Mouse (Mus musculus) monocyte, adult 5-6 weeks (primary cell): Measurements from ENCODE around the gene Irf2bp2. TPM values are rescaled to one million over a fixed set of nuclear protein-coding genes. Genes with fewer than 3 reads are reported as not detected.

ENCODE experiments used
- ATAC-seq: fragments of 153-309, 156-312 bp; replicated peaks from 2 replicates; pipeline ENCODE4 v1.8.0; 2017; ENCODE audit warnings: mild to moderate bottlenecking; ENCODE audit not compliant: low TSS enrichment, insufficient number of reproducible peaks, severe bottlenecking, poor library complexity, low FRiP score
- total RNA-seq: library from RNA; stranded (forward); fragments of 200-1000, 200-491, 200-594 nt; gene quantifications from 3 replicates; pipeline ENCODE4 v1.2.3, GENCODE M21; 2017

Gene Irf2bp2
- total RNA-seq, 1 experiment from 2014 or later: 48.5 TPM

DNA sequence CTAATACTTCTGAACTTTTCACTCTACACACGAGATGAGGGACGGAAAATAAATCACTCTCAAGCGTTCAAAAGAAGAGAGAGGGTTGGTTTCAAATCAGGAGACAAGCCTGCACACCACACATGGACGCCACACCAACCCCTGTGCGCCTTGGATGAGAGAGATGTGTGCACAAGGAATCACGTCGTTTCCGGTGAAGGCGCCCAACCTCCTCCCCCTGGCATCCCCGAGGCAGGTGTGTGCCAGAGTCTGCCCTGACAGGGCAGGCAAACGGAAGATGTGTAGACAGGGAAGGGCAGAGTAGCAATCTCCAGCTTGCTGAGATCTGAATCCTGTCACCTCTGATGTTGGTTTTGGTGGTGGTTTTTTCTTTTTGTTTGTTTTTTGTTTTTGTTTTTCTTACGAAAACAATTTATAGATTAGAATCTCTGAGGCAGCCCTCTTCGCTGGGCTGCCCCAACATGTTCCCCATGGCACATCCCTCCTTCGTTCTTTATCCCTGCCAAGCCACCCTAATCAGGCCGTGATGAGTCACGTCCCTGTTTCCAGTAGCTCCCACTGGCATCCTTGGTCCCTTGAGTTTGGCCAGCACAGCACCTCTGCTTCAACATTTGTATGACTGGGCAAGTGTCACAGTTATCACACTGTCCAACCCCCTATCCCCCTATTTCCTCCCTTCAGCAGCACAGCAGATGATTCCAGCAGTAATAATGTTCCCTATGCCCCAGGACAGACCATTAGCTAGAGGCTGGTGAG lies 18.7 kb downstream of the Irf2bp2 start:
- no peak for ATAC-seq

DNA sequence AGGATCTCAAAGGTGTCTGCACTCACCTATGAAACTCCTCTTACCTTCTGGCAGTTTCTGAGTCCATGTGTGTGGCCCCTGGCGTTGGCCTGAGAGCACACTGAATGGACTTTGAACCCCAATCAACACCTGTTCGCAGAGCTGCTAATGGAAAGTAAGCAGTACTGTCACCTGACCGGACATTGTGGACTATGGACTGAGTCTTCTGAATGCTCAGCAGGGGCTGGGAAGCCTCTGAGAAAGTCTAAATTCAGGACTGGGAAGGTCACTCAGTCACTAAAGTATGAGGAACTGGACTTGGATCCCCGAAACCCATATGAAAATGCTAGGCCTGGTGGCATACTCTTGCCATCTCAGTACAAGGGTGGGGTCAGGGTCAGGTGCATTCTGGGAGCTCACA lies 19.9 kb downstream of the Irf2bp2 start:
- no peak for ATAC-seq

DNA sequence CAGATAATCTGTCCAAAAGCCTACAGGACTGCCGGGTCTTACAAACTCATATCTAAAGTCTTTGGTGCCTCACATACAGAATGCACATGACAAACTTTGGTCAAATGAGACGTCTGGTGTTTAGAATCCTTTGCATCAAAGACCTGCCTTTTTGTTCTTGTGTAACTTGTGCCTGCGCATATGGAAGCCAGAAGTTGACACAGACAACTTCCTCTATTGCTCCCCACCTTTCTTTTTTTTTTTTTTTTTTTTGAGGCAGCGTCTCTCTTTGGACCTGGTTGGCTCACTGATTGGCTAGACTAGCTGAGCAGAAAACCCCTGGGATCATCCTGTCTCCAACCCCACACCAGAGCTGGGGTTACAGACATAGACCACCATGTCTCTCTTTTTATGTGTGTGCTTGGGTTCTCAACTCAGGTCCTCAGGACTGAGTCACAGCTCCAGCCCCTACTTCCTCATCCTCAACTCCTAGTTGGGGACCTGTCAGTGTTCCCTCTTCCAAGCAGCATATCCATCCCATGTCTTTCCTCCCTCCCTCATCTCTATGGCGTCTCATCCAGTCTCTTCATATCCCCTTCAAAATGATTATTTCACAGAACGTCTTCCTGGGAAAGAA lies 20.6 kb downstream of the Irf2bp2 start:
- no peak for ATAC-seq

DNA sequence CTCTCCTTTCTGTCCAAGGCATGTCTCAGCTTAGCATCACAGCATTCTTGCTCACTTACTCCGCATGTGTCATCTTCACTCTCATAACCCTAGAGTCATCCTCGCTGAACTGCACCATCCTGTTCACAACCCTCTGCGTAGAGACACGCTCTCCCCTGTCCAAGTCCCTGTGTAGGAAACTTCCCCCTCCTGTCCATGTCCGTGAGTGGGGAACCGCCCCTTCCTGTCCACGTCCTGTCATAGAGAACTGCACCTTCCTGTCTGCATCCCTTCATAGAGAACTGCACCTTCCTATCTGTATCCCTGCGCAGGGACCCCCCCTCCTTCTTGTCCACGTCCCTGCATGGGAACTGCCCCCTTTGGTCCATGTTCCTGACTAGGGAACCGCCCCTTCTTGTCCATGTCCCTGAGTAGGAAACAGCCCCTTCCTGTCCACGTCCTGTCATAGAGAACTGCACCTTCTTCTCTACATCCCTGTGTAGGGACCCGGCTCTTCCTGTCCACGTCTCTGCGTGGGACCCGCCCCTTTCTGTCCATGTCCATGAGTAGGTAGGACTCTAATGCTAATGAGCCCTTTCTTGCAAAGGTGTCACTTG lies 22.6 kb downstream of the Irf2bp2 start:
- ATAC-seq: peak; percentile 51; the same call in 1 of the 2 replicates

DNA sequence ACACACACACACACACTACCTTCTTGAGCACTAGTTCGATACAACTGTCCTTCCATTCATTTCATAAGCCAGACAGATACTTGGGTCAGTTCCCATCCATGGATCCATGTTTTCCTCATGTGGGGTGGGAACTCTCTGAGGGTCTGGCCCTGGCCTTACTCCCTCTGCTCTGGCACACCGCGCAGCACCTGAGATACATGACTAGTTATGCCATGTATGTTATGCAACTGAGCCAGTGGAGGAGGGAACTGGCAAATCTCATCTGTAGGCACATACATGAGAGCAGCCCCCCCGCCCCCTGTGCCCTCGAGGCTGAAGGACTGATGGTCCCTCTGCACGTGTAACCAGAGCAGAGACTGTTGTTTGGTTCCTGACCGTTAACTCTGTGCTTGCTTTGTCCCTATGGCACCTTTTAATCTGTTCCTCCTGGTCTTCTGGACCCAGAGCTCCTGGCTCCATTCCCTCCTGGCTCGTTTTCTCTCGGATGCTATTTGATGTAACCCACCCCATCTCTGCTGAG lies 23.2 kb downstream of the Irf2bp2 start:
- ATAC-seq: no peak

DNA sequence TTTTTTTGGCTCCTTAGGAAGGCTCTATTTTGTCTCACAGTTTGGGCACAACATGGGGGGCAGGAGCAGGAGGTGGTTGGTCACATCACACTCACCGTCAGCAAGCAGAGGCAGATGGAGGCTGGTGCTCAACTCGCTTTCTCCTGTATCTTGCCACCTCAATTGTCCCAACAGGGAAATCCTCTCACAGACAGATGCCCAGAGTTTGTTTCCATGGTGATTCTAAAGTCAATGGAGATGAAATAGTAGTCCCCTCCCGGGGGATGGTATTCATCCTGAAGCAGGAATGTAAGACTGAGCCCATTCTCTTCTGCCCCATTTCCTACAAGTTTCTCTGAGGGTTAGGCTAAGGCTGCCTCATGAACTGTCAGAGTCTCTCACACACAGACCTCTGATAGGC lies 23.7 kb downstream of the Irf2bp2 start:
- no peak for ATAC-seq

DNA sequence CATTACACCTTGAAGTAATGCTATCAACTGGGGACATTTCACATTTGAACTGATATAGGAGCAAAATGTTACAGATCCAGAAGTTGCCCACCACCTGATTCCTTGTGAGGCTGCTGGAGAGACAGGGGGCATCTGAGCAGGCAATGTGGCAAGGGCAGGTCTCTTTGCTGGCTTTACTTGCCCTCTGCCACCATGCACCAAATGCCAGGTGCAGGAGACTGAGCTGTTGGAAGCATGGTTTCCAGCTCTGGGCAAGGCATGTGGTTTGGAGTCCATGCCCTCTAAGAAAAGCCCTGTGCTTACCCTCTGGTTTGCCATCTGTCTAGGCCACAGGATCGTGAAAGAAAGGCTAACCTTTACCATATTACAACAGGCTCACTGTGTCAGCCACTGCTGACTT lies 24.1 kb downstream of the Irf2bp2 start:
- no peak for ATAC-seq

DNA sequence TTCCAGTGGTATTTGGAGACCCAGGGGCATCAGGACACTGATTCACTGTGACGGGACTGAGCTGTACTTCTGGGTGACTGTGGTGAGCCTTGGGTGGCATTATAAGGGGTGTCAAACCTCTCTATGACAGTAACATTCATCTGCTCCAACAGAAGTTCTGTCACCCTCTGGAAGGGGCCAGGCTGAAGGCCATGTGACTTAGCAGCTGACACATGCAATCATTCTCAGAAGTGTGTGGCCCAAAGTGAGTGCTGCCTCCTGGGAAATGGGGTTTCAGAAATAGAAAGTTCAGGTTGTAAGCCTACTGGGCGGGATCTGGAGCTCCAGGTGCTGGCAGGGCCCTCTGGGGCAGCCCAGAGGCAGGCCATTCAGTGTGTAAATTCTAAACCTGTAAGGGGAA lies 26.1 kb downstream of the Irf2bp2 start:
- ATAC-seq: no peak

DNA sequence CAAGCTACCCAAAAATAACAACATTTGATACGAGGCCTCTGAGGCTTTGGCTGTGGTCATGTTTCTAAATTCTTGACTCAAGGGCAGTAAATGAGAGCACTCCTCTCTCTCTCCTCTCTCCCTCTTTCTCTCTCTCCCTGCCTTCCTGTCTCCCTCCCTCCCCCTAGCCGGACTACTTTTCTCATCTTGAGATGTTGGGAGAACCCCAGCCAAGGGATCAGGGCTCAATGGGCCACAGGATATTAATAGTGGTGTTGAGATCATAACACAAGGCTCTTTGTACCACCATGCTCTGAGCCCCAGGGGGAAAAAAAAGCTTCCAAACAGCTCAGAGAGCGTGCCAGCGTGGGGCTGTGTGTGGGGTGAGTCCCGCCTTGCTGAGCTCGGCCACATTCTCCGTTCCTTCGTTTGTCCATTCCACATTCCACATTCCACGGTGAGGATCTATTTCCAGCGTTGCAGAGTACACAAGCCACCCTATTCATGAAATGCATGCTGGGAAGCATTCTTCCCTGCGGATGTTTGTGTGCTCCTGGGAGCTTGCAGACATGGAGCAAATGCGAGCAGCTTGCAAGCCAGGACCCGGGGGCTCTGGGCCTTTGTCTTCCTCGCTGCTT lies 27.2 kb downstream of the Irf2bp2 start:
- no peak for ATAC-seq

DNA sequence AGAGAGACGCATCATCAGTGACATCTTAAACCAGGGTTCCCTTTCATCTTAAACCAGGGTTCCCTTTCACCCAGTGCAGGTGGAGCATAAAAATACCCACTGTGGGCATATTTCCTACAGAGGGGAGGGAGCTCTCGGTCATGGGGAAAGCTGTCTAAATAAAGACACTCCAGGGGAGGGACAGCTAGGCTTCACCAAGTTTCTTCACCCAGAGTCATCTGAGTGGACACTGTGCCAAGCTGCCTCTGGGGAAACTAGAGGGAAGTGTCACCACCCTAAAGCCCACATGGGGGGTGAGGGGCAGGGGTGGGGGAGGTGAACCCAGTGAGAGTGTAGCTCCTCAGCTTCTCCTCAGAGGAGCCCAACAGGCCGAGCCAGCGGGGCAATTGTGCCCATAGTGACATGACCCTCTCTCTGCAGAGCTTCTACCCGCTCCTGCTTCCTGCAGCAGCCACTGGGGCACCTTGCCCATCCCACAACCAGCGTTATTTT lies 27.8 kb downstream of the Irf2bp2 start:
- ATAC-seq: peak; percentile 52

DNA sequence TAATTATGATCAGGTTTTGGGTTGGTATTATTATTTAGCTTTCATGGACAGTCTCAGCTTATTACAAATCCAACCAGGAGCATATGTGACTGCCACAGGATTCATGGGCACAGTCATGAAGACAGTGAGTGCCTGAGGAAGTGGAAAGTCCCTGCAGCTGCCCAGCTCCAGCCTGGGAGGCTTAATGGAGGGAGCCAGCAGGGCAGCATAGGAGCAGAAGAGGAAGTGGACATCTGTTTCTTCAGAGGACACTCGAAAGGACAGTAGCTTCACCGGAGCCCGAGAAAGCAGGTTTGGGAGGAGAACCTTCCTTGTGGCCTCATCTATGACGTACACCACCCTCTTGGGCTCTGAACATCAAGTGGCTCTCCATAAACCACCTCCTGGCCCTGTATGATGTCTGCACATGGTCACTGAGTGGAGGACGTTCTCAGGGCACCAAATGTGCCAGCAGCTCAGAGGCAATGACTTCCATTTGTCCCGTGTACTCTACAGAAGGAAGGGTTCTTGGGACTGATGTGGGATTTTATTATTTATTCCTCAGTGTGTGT lies 28.5 kb downstream of the Irf2bp2 start:
- peak; percentile 66 for ATAC-seq

DNA sequence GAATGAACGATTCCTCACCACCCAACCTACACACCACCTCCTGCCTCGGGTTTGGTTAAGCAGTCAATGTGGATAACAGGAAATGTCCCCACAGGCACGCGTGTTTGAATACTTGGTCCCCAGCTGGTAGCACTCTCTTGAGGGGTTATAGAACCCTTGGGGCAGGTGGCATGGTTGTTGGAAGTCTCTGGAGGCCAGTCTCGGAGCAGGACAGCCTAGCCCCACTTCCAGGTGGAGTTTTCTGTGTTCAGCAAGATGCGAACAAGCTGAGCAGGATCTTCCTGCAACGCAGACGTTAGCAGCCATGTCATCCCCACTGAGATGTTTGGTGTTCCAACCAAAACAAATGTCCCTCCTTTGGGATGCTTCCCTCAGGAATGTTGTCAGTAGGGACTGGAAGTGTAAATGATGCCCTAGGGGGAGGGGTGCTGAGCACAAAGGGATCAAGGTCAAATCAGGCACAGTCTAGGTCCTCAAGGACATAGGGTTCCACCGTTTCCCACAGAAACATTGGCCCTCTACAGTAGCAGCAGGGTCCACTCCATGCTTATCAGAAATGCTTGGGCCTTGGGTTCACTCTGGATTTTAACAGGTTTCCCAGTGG lies 29.1 kb downstream of the Irf2bp2 start:
- ATAC-seq: no peak

DNA sequence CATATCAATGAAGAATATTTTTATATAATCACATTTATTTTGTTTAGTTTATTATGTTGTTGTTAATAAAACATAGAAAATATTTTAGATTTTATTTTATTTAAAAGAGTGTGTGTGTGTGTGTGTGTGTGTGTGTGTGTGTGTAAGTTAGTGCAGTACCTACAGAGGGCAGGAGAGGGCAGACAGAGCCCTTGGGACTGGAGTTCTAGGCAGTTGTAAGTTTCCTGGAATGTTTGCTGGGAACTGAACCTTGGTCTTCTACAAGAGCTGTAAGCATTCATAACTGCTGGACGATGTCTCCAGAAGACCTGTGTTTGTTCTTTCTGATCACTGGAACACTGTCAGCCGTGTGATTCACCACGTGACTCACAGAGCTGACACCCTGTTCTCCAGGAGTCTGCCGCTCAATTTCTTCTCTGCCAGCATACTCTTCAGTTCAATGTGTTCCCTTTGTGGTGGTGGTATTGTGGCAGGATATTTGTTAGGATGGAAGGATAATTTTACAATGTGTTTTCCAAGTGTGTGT lies 32.4 kb downstream of the Irf2bp2 start:
- no peak for ATAC-seq

DNA sequence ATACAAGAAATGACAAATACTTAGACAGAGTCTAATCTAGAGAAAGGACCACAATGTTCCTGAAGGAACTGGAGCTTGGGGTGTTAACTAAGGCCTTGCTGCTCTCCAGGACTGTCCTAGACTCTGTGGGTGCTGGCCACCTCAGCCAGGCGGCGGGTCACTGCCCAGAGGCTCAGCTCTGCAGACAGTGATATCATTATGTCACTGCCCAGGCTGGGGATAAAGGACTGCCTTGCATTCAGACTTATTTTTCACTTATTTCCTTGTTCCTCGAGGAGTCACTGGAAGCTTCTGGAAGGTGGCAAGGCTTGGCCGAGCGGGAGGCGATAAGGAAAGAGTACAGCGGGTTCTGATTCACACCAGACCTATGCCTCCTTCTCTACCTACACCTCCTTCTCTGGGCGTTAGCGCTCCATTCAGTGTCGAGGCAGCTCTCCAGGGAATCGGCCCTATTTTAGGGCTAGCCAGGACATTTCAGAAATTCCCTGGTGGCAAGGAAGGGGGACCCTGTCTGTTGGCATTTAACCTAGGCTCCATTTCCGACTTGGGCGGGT lies 35.3 kb downstream of the Irf2bp2 start:
- ATAC-seq: no peak

DNA sequence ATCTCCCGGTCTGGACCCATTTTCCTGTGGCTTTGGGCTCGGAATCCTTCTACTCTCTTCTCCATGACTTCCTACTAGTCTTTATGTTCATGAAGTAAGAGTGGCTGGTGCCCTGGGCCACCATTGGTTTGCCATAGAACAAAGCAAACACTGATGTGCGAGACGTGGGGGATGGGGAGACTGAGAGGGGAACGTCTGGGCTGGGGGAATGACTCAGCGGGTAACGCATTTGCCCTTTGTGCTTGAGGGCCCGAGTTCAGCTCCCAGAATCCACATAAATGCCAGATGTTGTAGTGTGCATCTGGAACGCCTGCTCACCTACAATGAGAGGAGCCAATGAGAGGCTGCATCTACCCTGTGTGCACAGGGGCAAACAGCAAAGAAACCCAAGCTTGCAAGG lies 36.4 kb downstream of the Irf2bp2 start:
- no peak for ATAC-seq

DNA sequence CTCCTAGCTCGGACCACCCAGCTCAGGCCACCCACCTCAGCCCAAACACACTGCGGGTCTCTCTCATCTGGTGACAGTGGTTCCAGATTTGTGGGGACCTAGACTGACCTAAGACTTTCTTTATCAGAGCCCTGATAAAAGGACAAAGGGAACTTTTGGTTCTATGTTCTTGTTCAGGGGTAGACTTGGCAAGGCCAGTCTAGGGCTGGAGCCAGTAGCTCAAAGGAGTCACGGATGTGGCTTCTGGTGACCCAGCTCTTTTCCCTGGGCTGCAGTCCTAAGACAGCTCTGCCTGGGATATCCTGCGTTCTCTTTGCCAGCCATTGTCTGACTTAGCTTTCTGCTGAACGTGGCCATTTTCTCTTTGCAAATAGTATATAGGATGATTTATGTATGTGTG lies 37.1 kb downstream of the Irf2bp2 start:
- ATAC-seq: no peak

DNA sequence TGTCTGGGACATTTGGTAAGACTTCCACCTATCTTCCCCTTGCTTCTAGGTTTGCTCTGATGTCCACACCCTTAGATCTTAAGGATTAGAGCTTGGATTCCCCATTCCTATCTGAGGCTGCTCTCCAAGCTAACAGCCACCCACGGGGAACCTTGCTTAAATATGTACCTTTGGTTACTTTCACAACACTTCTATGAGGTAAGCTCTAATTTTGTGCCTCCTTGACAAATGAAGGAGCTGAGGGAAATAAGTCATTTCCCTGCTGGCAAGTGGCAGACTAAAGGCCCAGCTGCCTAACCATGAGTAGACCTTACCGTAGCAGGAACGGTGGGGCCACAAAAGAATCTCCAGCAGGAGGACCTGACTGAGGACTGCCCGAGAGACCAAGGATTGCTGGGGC lies 39.0 kb downstream of the Irf2bp2 start:
- no peak for ATAC-seq

DNA sequence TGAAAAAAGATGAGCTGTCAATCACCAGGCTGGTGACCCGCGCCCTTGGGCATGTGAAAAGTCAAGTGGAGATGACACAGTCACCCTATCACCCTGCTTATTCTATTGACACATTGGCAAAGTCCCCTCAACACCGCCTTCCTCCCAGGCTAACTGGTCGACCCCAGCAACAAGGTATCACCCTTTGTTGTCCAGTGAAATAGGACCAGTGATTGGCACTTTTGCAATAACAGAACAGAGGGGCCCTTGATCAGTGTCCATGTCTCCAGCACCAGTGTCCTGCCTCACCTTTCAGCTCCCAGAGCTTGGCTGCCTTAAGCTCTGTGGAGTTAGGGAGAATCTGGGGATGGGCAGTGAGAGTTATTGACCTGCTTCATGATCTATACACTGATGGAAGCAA lies 41.9 kb downstream of the Irf2bp2 start:
- ATAC-seq: no peak
